Mouse (Mus musculus): Measurements from ENCODE around the gene Olfr1152. TPM values are rescaled to one million over a fixed set of nuclear protein-coding genes. Genes with fewer than 3 reads are reported as not detected.

Gene Olfr1152
- not detected in 2 replicates for polyA plus RNA-seq (2015; fragmentation: Nextera tagmentation; extraction: Ambion mirVana)

DNA sequence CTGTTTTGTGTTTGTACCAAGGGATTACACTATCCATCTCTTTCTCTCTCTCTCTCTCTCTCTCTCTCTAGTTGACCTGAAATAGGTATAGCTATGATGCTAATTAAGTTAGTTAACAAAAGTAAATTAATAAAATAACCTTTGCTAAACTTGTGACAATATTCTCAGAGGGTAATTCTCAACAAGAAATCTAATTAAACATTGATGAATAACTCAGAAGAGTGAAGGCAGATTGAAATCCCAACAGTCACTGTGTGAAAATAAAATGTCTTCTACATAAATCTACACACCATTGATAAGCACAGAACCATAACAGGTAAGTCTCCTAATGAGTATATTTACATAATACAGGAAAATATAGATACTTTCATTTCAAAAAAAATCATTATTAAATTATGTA, at the start of gene Olfr1152:
Gene Olfr1152, plus strand, starts transcription at position 301 of the 400 bp plus-strand sequence.

DNA sequence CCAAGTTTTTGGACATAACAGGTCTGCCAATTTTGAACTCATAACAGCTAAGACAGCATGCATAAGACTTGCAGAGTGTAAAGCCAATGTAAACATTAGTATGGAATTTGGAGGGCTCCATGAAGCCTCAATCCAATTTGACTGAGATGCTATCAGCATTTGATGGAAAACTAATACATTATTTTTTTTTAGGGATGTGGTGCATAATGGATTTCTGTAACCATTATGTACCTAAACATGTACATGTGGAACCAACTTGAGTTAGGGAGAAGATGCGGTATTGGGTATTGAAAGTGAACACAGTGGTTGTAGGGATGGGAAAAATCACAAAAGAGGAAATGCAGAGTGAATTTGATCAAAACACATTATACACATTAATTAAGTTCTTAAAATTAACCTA, 36.1 kb upstream of the Olfr1152 start, which contains the start of gene Olfr1148:
Gene Olfr1148, plus strand, starts transcription at position 301 of the 400 bp plus-strand sequence.

DNA sequence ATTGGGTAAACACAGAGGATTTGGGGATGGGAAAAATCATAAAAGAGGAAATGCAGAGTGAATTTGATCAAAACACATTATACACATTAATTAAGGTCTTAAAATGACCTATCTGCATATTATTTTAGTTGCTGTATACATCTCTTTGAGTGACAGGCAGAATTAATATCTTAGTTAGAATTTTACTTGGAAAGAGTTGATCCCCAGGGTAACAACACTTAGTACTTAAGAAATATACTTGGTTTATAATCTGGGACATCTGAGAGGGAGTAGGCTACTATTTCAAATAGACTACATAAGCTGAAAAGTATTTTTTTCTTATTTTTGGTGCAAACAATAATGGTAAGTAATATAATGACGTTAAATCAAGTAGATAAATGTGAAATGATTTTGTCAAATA, 22.6 kb upstream of the Olfr1152 start, which contains the start of gene Olfr1150-ps1:
Gene Olfr1150-ps1, plus strand, starts transcription at position 301 of the 400 bp plus-strand sequence.

GRCm38 (mm10) chr2:87855562-87855961, 10.7 kb upstream of the Olfr1152 start, which contains the start of gene Olfr1151:
TSS of gene Olfr1151 (plus strand) at chr2:87855862.

GRCm38 (mm10) chr2:87894662-87895061, 28.4 kb downstream of the Olfr1152 start, which contains the start of gene Olfr1153:
TSS of gene Olfr1153 (plus strand) at chr2:87894962.

GRCm38 (mm10) chr2:87905066-87905465, 38.8 kb downstream of the Olfr1152 start, which contains the start of gene Olfr1154:
TSS of gene Olfr1154 (minus strand) at chr2:87905166.

Other genes with a start within 250 kb of the Olfr1152 start
- not detected in 2 replicates for gene Olfr1131, start 239.4 kb upstream of the Olfr1152 start, polyA plus RNA-seq (2015; fragmentation: Nextera tagmentation; extraction: Ambion mirVana)
- not detected in 2 replicates for gene Olfr1132, start 229.0 kb upstream of the Olfr1152 start, polyA plus RNA-seq (2015; fragmentation: Nextera tagmentation; extraction: Ambion mirVana)
- gene Olfr1133, start 219.1 kb upstream of the Olfr1152 start, polyA plus RNA-seq (2015; fragmentation: Nextera tagmentation; extraction: Ambion mirVana) = not detected in 2 replicates
- gene Olfr1134, start 208.0 kb upstream of the Olfr1152 start, polyA plus RNA-seq (2015; fragmentation: Nextera tagmentation; extraction: Ambion mirVana) = not detected in 2 replicates
- not detected in 2 replicates for gene Olfr1135, start 192.8 kb upstream of the Olfr1152 start, polyA plus RNA-seq (2015; fragmentation: Nextera tagmentation; extraction: Ambion mirVana)
- gene Olfr1136, start 172.5 kb upstream of the Olfr1152 start, polyA plus RNA-seq (2015; fragmentation: Nextera tagmentation; extraction: Ambion mirVana) = not detected in 2 replicates
- gene Olfr1137, start 153.3 kb upstream of the Olfr1152 start, polyA plus RNA-seq (2015; fragmentation: Nextera tagmentation; extraction: Ambion mirVana) = not detected in 2 replicates
- not detected in 2 replicates for gene Olfr1138, start 126.5 kb upstream of the Olfr1152 start, polyA plus RNA-seq (2015; fragmentation: Nextera tagmentation; extraction: Ambion mirVana)
- not detected in 2 replicates for gene Olfr1140, start 122.7 kb upstream of the Olfr1152 start, polyA plus RNA-seq (2015; fragmentation: Nextera tagmentation; extraction: Ambion mirVana)
- gene Olfr1141, start 112.5 kb upstream of the Olfr1152 start, polyA plus RNA-seq (2015; fragmentation: Nextera tagmentation; extraction: Ambion mirVana) = not detected in 2 replicates
- gene Olfr152, start 87.0 kb upstream of the Olfr1152 start, polyA plus RNA-seq (2015; fragmentation: Nextera tagmentation; extraction: Ambion mirVana) = not detected in 2 replicates
- not detected in 2 replicates for gene Olfr1143, start 65.9 kb upstream of the Olfr1152 start, polyA plus RNA-seq (2015; fragmentation: Nextera tagmentation; extraction: Ambion mirVana)
- gene Olfr1145, start 56.7 kb upstream of the Olfr1152 start, polyA plus RNA-seq (2015; fragmentation: Nextera tagmentation; extraction: Ambion mirVana) = not detected in 2 replicates
- gene Olfr1148, start 36.0 kb upstream of the Olfr1152 start, polyA plus RNA-seq (2015; fragmentation: Nextera tagmentation; extraction: Ambion mirVana) = not detected in 2 replicates
- gene Olfr1150-ps1, start 22.5 kb upstream of the Olfr1152 start, polyA plus RNA-seq (2015; fragmentation: Nextera tagmentation; extraction: Ambion mirVana) = not detected in 2 replicates
- gene Olfr1151, start 10.6 kb upstream of the Olfr1152 start, polyA plus RNA-seq (2015; fragmentation: Nextera tagmentation; extraction: Ambion mirVana) = not detected in 2 replicates
- gene Olfr1153, start 28.5 kb downstream of the Olfr1152 start, polyA plus RNA-seq (2015; fragmentation: Nextera tagmentation; extraction: Ambion mirVana) = not detected in 2 replicates
- not detected in 2 replicates for gene Olfr1154, start 38.7 kb downstream of the Olfr1152 start, polyA plus RNA-seq (2015; fragmentation: Nextera tagmentation; extraction: Ambion mirVana)
- not detected in 2 replicates for gene Olfr1155, start 78.6 kb downstream of the Olfr1152 start, polyA plus RNA-seq (2015; fragmentation: Nextera tagmentation; extraction: Ambion mirVana)
- not detected in 2 replicates for gene Olfr1156, start 86.6 kb downstream of the Olfr1152 start, polyA plus RNA-seq (2015; fragmentation: Nextera tagmentation; extraction: Ambion mirVana)
- not detected in 2 replicates for gene Olfr1157, start 101.8 kb downstream of the Olfr1152 start, polyA plus RNA-seq (2015; fragmentation: Nextera tagmentation; extraction: Ambion mirVana)
- not detected in 2 replicates for gene Olfr74, start 108.2 kb downstream of the Olfr1152 start, polyA plus RNA-seq (2015; fragmentation: Nextera tagmentation; extraction: Ambion mirVana)
- gene Olfr1158, start 123.6 kb downstream of the Olfr1152 start, polyA plus RNA-seq (2015; fragmentation: Nextera tagmentation; extraction: Ambion mirVana) = not detected in 2 replicates
- not detected in 2 replicates for gene Olfr1160, start 141.8 kb downstream of the Olfr1152 start, polyA plus RNA-seq (2015; fragmentation: Nextera tagmentation; extraction: Ambion mirVana)
- gene Olfr1161, start 156.3 kb downstream of the Olfr1152 start, polyA plus RNA-seq (2015; fragmentation: Nextera tagmentation; extraction: Ambion mirVana) = not detected in 2 replicates
- gene Olfr73, start 171.2 kb downstream of the Olfr1152 start, polyA plus RNA-seq (2015; fragmentation: Nextera tagmentation; extraction: Ambion mirVana) = 0.05 TPM in 1 of 2 replicates, not detected in the other
- gene Olfr1162, start 184.6 kb downstream of the Olfr1152 start, polyA plus RNA-seq (2015; fragmentation: Nextera tagmentation; extraction: Ambion mirVana) = not detected in 2 replicates
- not detected in 2 replicates for gene Olfr1163, start 205.3 kb downstream of the Olfr1152 start, polyA plus RNA-seq (2015; fragmentation: Nextera tagmentation; extraction: Ambion mirVana)
- gene Olfr1164, start 227.5 kb downstream of the Olfr1152 start, polyA plus RNA-seq (2015; fragmentation: Nextera tagmentation; extraction: Ambion mirVana) = not detected in 2 replicates

Data from urinary bladder, postnatal 0 days (tissue).